Mouse (Mus musculus) adrenal gland, adult 10 weeks (tissue): ENCODE data around the gene Gm10226. TPM values are rescaled to one million over a fixed set of nuclear protein-coding genes. Genes with fewer than 3 reads are reported as not detected.

ENCODE experiments used
- polyA plus RNA-seq: library from polyadenylated mRNA; stranded (reverse); fragments of 350-450 nt; fragmentation: Illumina TruSeq; extraction: RNeasy Lipid Tissue Mini Kit (QIAGEN cat#74804); gene quantifications from one replicate; pipeline ENCODE4 v1.2.3, GENCODE M21; 2014; ENCODE audit warnings: low read depth, low replicate concordance

Gm10226 gene
- polyA plus RNA-seq = 49.7 TPM

GRCm38 (mm10) chr17:21691560-21691959 is at the start of gene Gm10226:
Gene Gm10226 (plus strand): TSS chr17:21691860.

GRCm38 (mm10) chr17:21650364-21650907 is 41.2 kb upstream of the Gm10226 start, which contains the start of gene Zfp983:
Gene Zfp983 (plus strand): TSS chr17:21650624.

GRCm38 (mm10) chr17:21707343-21707996 is 15.8 kb downstream of the Gm10226 start, which contains the start of gene Zfp760:
Gene Zfp760 (plus strand): TSS chr17:21707741.

GRCm38 (mm10) chr17:21730495-21730894 is 38.8 kb downstream of the Gm10226 start, which contains the start of gene Zfp229:
Gene Zfp229 (plus strand): TSS chr17:21730795.

Other genes with a start within 250 kb of the Gm10226 start
- gene Zfp51, start 241.5 kb upstream of the Gm10226 start, polyA plus RNA-seq = 45.0 TPM
- 21.7 TPM for gene Zfp53, start 202.9 kb upstream of the Gm10226 start, polyA plus RNA-seq
- gene Zfp52, start 156.3 kb upstream of the Gm10226 start, polyA plus RNA-seq = 230 TPM
- gene Zfp948, start 124.9 kb upstream of the Gm10226 start, polyA plus RNA-seq = 40.9 TPM
- gene Zfp983, start 41.2 kb upstream of the Gm10226 start, polyA plus RNA-seq = 38.8 TPM
- 27.3 TPM for gene Zfp760, start 15.9 kb downstream of the Gm10226 start, polyA plus RNA-seq
- 30.1 TPM for gene Zfp229, start 38.9 kb downstream of the Gm10226 start, polyA plus RNA-seq
- 10.3 TPM for gene Zfp820, start 153.9 kb downstream of the Gm10226 start, polyA plus RNA-seq
- gene Zfp995, start 218.1 kb downstream of the Gm10226 start, polyA plus RNA-seq = 12.0 TPM